Mouse (Mus musculus) intestine, postnatal 0 days (tissue): ENCODE measurements at regions not wholly inside any gene's neighbourhood (a gene's known extent, or its start where the extent isn't known, plus 50 kb on each side); places are given as distances from the start of the nearest gene placed in this dataset.

Experiments
- ATAC-seq: fragments of 200-750 bp; cut with Nextera tagmentation; 2 replicates; pipeline ENCODE4 v1.8.0; 2017; ENCODE audit warnings: mild to moderate bottlenecking, moderate TSS enrichment, moderate library complexity
- H3K27ac ChIP-seq: fragments of 300-500 bp; sonication (generic); 2 replicates; pipeline ENCODE4 v1.5.1; 2014; ENCODE audit warnings: mild to moderate bottlenecking, low read depth, low read length, moderate library complexity
- H3K27me3 ChIP-seq: fragments of 300-500 bp; sonication (generic); replicated peaks from 2 replicates; pipeline ENCODE4 v1.6.1; 2014; ENCODE audit warnings: low read length, mixed read lengths; ENCODE audit not compliant: control insufficient read depth, insufficient read depth
- H3K36me3 ChIP-seq: fragments of 300-500 bp; sonication (generic); 2 replicates; pipeline ENCODE4 v1.6.1; 2014; ENCODE audit warnings: mild to moderate bottlenecking, moderate library complexity; ENCODE audit not compliant: control insufficient read depth, insufficient read depth
- H3K4me1 ChIP-seq: fragments of 300-500 bp; sonication (generic); replicated peaks from 2 replicates; pipeline ENCODE4 v1.6.1; 2014; ENCODE audit warnings: antibody characterized with exemption, low read length, mixed read lengths; ENCODE audit not compliant: control insufficient read depth, insufficient read depth
- H3K4me2 ChIP-seq: fragments of 300-500 bp; sonication (generic); replicated peaks from 2 replicates; pipeline ENCODE4 v1.6.1; 2014; ENCODE audit warnings: low read depth, mild to moderate bottlenecking, moderate library complexity
- H3K4me3 ChIP-seq: fragments of 300-500 bp; sonication (generic); 2 replicates; pipeline ENCODE4 v1.5.1; 2014; ENCODE audit warnings: low read depth, low read length
- H3K9ac ChIP-seq: fragments of 300-500 bp; sonication (generic); 2 replicates; pipeline ENCODE4 v1.6.1; 2014; ENCODE audit warnings: mild to moderate bottlenecking, low read depth, low read length
- H3K9me3 ChIP-seq: fragments of 300-500 bp; sonication (generic); 2 replicates; pipeline ENCODE4 v1.6.1; 2016; ENCODE audit warnings: mixed run types; ENCODE audit not compliant: control insufficient read depth
- CTCF ChIP-seq: sonication (generic); IDR thresholded peaks from 2 replicates; pipeline ENCODE4 v1.5.1; 2016; ENCODE audit warnings: low read depth, mild to moderate bottlenecking, control low read depth, antibody characterized with exemption, moderate library complexity
- WGBS: fragments of 180-500 bp; shearing (Covaris S2); extraction: QIAGEN DNeasy Blood & Tissue Kit; methylation state at CpG from one replicate; pipeline ENCODE4 v1.1.7; 2014; 5-methylcytosine and 5-hydroxymethylcytosine counted together

GRCm38 (mm10) chr8:113389504-113389903 lies 245.9 kb upstream of the Mon1b start:
- WGBS, result 38% methylated on average over 2 of the region's 2 CpGs
- H3K4me3 ChIP-seq, result no peak overlapping the region
- no peak for TF ChIP-seq CTCF
- no peak overlapping the region for H3K27ac ChIP-seq
- no peaks in the 10 kb centered on the region for H3K4me1 ChIP-seq
- no peak overlapping the region for H3K4me2 ChIP-seq
- H3K9ac ChIP-seq, result no peak overlapping the region
- no peaks in the 10 kb centered on the region for H3K27me3 ChIP-seq
- no peak for ATAC-seq
- no peaks in the 10 kb centered on the region for H3K36me3 ChIP-seq
- H3K9me3 ChIP-seq, result no peaks in the 10 kb centered on the region

- Histone ChIP-seq H3K4me1 (no peaks in the 10 kb centered on the region), H3K4me3 (no peak overlapping the region), H3K4me2 (no peak overlapping the region), H3K36me3 (no peaks in the 10 kb centered on the region), H3K9me3 (no peaks in the 10 kb centered on the region), H3K9ac (no peak overlapping the region), H3K27ac (peak overlapping the region; percentile 21; the same call in 1 of the 2 replicates), H3K27me3 (no peaks in the 10 kb centered on the region)
- WGBS, result 17% methylated on average over 4 of the region's 4 CpGs
- TF ChIP-seq CTCF, result no peak
- ATAC-seq, result peak; percentile 63
Observed at GRCm38 (mm10) chr8:113390038-113390437, 245.3 kb upstream of the Mon1b start.

DNA sequence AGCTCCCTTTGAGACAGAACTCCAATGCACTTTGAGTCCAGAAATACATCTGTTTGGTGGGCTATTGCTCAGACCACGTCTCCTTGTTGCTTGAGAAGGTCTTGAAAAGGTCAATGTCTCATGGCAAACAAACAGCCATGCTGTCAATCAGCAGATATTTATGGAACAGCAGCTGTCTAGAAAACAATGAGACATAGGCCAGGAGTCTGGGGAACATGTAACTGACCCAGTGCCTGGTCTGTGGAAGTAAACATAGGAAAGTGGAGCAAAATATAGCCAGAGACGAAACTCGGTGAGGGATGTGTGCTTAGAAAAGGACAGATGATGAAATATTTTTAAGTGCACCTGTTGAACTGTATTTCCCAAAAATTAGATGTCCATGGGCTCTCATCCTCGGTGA lies 241.1 kb upstream of the Mon1b start:
- Histone ChIP-seq H3K9ac (no peak overlapping the region), H3K4me3 (no peak overlapping the region), H3K4me2 (no peak overlapping the region), H3K27me3 (no peaks in the 10 kb centered on the region), H3K9me3 (no peaks in the 10 kb centered on the region), H3K36me3 (no peaks in the 10 kb centered on the region), H3K4me1 (no peaks in the 10 kb centered on the region), H3K27ac (no peak overlapping the region)
- WGBS, result 60% methylated on average over 4 of the region's 4 CpGs
- TF ChIP-seq CTCF, result no peak
- no peak for ATAC-seq

GRCm38 (mm10) chr8:113405158-113405557 lies 230.2 kb upstream of the Mon1b start:
- no peak for ATAC-seq
- Histone ChIP-seq H3K27me3 (no peaks in the 10 kb centered on the region), H3K9me3 (no peaks in the 10 kb centered on the region), H3K4me3 (no peak overlapping the region), H3K4me1 (no peaks in the 10 kb centered on the region), H3K36me3 (no peaks in the 10 kb centered on the region), H3K9ac (no peak overlapping the region), H3K4me2 (no peak overlapping the region), H3K27ac (no peak overlapping the region)
- 43% methylated on average over 4 of the region's 4 CpGs for WGBS
- TF ChIP-seq CTCF, result no peak

DNA sequence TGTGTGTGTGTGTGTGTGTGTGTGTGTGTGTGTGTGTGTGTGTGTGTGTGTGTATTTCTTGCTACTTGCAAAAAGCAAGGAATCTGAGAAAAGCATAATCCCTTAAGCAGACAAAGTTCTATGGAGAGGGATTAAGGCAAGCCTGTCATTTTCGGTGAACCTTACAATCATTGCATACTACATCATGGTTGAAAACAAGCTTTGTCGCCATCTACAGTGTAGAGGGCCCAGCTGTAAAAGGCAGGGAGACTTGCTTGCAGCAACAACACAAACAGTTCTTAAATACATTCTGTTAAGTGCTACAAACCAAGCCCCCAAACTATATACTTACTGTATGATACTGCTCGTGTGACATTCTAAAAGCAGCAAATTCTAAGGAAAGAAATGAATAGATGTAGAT lies 216.0 kb upstream of the Mon1b start:
- Histone ChIP-seq H3K9ac (no peak overlapping the region), H3K4me2 (no peak overlapping the region), H3K36me3 (no peaks in the 10 kb centered on the region), H3K27me3 (no peaks in the 10 kb centered on the region), H3K4me3 (no peak overlapping the region), H3K4me1 (no peaks in the 10 kb centered on the region), H3K9me3 (no peaks in the 10 kb centered on the region), H3K27ac (no peak overlapping the region)
- WGBS, result 74% methylated on average over 3 of the region's 3 CpGs
- no peak for ATAC-seq
- TF ChIP-seq CTCF, result no peak; the same call in 1 of the 2 replicates

DNA sequence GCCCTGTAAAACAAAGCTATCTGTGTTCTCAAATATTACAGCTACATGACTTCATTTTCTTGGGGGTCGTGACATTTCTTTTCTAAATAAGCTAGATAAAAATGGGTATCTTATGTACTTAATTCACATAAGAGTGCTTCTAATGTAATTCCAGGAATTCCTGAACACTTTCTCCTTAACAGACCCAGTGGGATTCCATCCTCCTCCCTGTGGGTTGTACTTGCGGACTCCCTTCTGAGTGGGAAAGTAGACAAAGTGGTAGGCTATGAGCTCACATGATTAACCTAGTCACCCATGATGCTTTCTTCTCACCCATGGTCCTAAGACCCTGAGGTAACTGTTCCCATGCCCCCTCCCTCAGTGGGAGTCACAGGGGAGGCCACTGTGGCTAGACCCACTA lies 212.7 kb upstream of the Mon1b start:
- 73% methylated on average over 2 of the region's 2 CpGs for WGBS
- H3K4me1 ChIP-seq, result no peaks in the 10 kb centered on the region
- TF ChIP-seq CTCF, result no peak
- no peaks in the 10 kb centered on the region for H3K36me3 ChIP-seq
- H3K27me3 ChIP-seq, result no peaks in the 10 kb centered on the region
- no peak overlapping the region for H3K4me3 ChIP-seq
- ATAC-seq, result no peak
- H3K9ac ChIP-seq, result no peak overlapping the region
- no peak overlapping the region for H3K27ac ChIP-seq
- no peak overlapping the region for H3K4me2 ChIP-seq
- H3K9me3 ChIP-seq, result no peaks in the 10 kb centered on the region

DNA sequence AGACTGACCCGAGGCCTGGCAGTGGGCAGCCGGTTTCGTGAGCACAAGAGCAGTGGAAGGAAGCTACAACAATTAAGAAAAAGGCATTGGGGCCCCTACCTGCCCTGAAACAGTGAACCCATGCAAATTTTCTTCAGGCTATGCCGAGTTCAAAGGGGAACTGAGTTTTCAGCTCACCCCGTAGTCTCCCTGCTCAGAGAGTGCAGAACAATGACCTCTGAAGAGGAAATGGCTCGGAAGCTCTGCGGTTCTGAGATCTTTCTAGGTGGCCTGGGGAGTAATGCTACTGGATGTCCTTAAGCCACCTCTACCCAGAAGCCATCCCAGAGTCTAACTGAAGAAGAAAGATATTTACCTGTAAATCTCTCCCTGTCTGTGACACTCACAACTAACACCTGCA lies 196.3 kb upstream of the Mon1b start:
- no peak overlapping the region for H3K4me3 ChIP-seq
- no peak for TF ChIP-seq CTCF
- H3K9ac ChIP-seq, result no peak overlapping the region
- no peak overlapping the region for H3K4me2 ChIP-seq
- no peak for ATAC-seq
- H3K4me1 ChIP-seq, result no peaks in the 10 kb centered on the region
- H3K27ac ChIP-seq, result no peak overlapping the region
- no peaks in the 10 kb centered on the region for H3K36me3 ChIP-seq
- no peaks in the 10 kb centered on the region for H3K27me3 ChIP-seq
- no peaks in the 10 kb centered on the region for H3K9me3 ChIP-seq
- 63% methylated on average over 7 of the region's 7 CpGs for WGBS
